19 mouse cellular contexts compared by ENCODE assay signal in the genomic region with DNA sequence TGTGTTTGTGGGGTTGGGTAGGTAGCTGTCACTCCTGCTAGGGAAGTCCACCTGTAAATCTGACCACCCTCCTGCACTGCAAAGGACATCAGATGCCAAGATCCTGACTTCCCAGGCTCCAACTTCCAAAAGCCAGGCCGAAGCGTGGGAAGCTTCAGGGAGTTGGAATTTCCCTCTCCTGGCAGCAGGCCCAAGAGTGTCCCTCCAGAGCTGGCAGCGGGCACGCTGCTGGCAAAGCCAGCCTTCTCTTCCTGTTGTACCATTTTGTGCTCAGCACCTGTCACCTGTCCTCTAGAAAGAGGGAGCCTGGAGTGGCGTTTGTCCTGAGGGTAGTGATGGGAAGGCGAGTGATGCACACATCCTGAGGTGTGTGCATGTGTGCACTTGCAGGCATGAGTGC. TPM values are rescaled to one million over a fixed set of nuclear protein-coding genes. Genes with fewer than 3 reads are reported as not detected.
DNase-seq lines count a peak whose midpoint lies in the region; ATAC-seq and TF ChIP-seq lines count a peak whose summit lies in the region.
"Had no signal": no experiment of that assay in that cellular context is flagged by ENCODE, and none has a peak within 500 bp of the region (broad histone marks: within the 10 kb centered on the region; RNA-seq: fewer than 3 reads in every experiment).

No protein-coding gene starts in this region.

- peaks cover 37% of the 10 kb centered on the region for H3K4me1 ChIP-seq in heart, embryonic 15.5 days (replicated peaks)
- H3K4me1 ChIP-seq in heart, embryonic 11.5 days (ENCODE audit: control insufficient read depth, insufficient read depth, low read length) = peaks cover 19% of the 10 kb centered on the region; the same call in 1 of the 2 replicates
- peaks cover 45% of the 10 kb centered on the region for H3K4me1 ChIP-seq in forebrain, embryonic 12.5 days

- peak; percentile 65 for DNase-seq in left cerebral cortex, postnatal 4 days
- no peak for DNase-seq in left cerebral cortex, adult 8-10 months (ENCODE audit: low spot score in 2 of 2)
- peak; percentile 18 for DNase-seq in brain, embryonic 14.5 days (ENCODE audit: low read depth)
- peak; percentile 93 for DNase-seq in cerebellum, adult 8-10 months
- no peak for DNase-seq in lung, postnatal 10 days
- DNase-seq: adrenal gland, postnatal 14 days; gastrocnemius, postnatal 36 days; kidney, adult 11 months; kidney, postnatal 36 days; thymus, postnatal 36 days had no signal

- H3K4me2 ChIP-seq in heart, embryonic 15.5 days = peak overlapping the region; percentile 85; the same call in 1 of the 2 replicates
- H3K4me2 ChIP-seq in heart, embryonic 11.5 days = no peak overlapping the region
- no peak overlapping the region for H3K4me2 ChIP-seq in forebrain, embryonic 12.5 days
- H3K4me2 ChIP-seq: liver, embryonic 12.5 days had no signal

- 53% methylated on average over 6 of the region's 6 CpGs for whole genome bisulfite sequencing in heart, embryonic 15.5 days
- 80% methylated on average over 6 of the region's 6 CpGs for WGBS in heart, embryonic 11.5 days (ENCODE audit: insufficient replicate concordance)
- WGBS in forebrain, embryonic 12.5 days = 83% methylated on average over 6 of the region's 6 CpGs

- no peak overlapping the region for H3K4me3 ChIP-seq in heart, embryonic 15.5 days
- H3K4me3 ChIP-seq in heart, embryonic 11.5 days (ENCODE audit: low read depth, low read length) = no peak overlapping the region
- H3K4me3 ChIP-seq in forebrain, embryonic 12.5 days (replicated peaks) = no peak overlapping the region
- H3K4me3 ChIP-seq: embryonic facial prominence, embryonic 12.5 days; liver, embryonic 12.5 days; lung, embryonic 15.5 days; neural tube, embryonic 12.5 days had no signal

- no peak overlapping the region for H3K9ac ChIP-seq in heart, embryonic 15.5 days
- no peak overlapping the region for H3K9ac ChIP-seq in heart, embryonic 11.5 days (ENCODE audit: low read depth, low read length)
- no peak overlapping the region for H3K9ac ChIP-seq in forebrain, embryonic 12.5 days
- H3K9ac ChIP-seq: embryonic facial prominence, embryonic 12.5 days; liver, embryonic 12.5 days; lung, embryonic 15.5 days; neural tube, embryonic 12.5 days had no signal

- peak overlapping the region; percentile 88 for H3K27ac ChIP-seq in heart, embryonic 15.5 days
- H3K27ac ChIP-seq in heart, embryonic 11.5 days (ENCODE audit: low read depth, low read length) = no peak overlapping the region
- H3K27ac ChIP-seq in forebrain, embryonic 12.5 days = no peak overlapping the region
- H3K27ac ChIP-seq: liver, embryonic 12.5 days; lung, embryonic 15.5 days; neural tube, embryonic 12.5 days had no signal

- ATAC-seq in heart, embryonic 15.5 days (replicated peaks; ENCODE audit: insufficient number of reproducible peaks, insufficient read depth, low FRiP score, low read depth) = no peak
- ATAC-seq in heart, embryonic 11.5 days (replicated peaks; ENCODE audit: insufficient number of reproducible peaks, low FRiP score, low TSS enrichment) = no peak
- no peak for ATAC-seq in forebrain, embryonic 12.5 days (ENCODE audit: low FRiP score)
- ATAC-seq: liver, embryonic 12.5 days had no signal

- peaks cover 11% of the 10 kb centered on the region for H3K36me3 ChIP-seq in heart, embryonic 15.5 days
- H3K36me3 ChIP-seq in heart, embryonic 11.5 days (ENCODE audit: control insufficient read depth, insufficient read depth, low read length) = 0 out of 2 replicates have a peak, but pooled peaks cover 7% of the 10 kb centered on the region
- H3K36me3 ChIP-seq in forebrain, embryonic 12.5 days (replicated peaks) = peaks cover 18% of the 10 kb centered on the region; the same call in 1 of the 2 replicates
- H3K36me3 ChIP-seq: lung, embryonic 15.5 days had no signal

- H3K27me3 ChIP-seq in heart, embryonic 15.5 days = no peaks in the 10 kb centered on the region
- peaks cover 8% of the 10 kb centered on the region for H3K27me3 ChIP-seq in heart, embryonic 11.5 days (ENCODE audit: control insufficient read depth, insufficient read depth, low read length)
- peaks cover 3% of the 10 kb centered on the region; the same call in 1 of the 2 replicates for H3K27me3 ChIP-seq in forebrain, embryonic 12.5 days
- H3K27me3 ChIP-seq: embryonic facial prominence, embryonic 12.5 days; neural tube, embryonic 12.5 days had no signal

- TF ChIP-seq CTCF in brain, embryonic 14.5 days (IDR thresholded peaks at IDR 0.05; ENCODE audit: borderline replicate concordance, extremely low read depth, insufficient read depth, insufficient read length) = no peak

- intact Hi-C loops in left cerebral cortex, postnatal 4 days (cut with DNase I) = no loop called here

- TF ChIP-seq POLR2A in brain, embryonic 14.5 days (IDR thresholded peaks at IDR 0.05; ENCODE audit: borderline replicate concordance, extremely low read depth, insufficient read depth, insufficient read length, poor library complexity, severe bottlenecking) = no peak

- H3K9me3 ChIP-seq in heart, embryonic 15.5 days (replicated peaks) = no peaks in the 10 kb centered on the region
- no peaks in the 10 kb centered on the region for H3K9me3 ChIP-seq in heart, embryonic 11.5 days (replicated peaks; ENCODE audit: control insufficient read depth, low read length)
- no peaks in the 10 kb centered on the region for H3K9me3 ChIP-seq in forebrain, embryonic 12.5 days
- H3K9me3 ChIP-seq: embryonic facial prominence, embryonic 12.5 days; liver, embryonic 12.5 days; lung, embryonic 15.5 days; neural tube, embryonic 12.5 days had no signal

RNA-seq across cellular contexts. Expression of gene Slc8a2, which starts 1.3 kb away (rescaled TPM):
- 0.13 TPM in 2 replicates for polyA plus RNA-seq in heart, embryonic 15.5 days (2015; fragmentation: Nextera tagmentation; extraction: Ambion mirVana)
- polyA plus RNA-seq in heart, embryonic 11.5 days (2014; fragmentation: Nextera tagmentation; extraction: Ambion mirVana) = 0.11 and 0.17 TPM in 2 replicates
- total RNA-seq in left cerebral cortex, postnatal 4 days (2021) = 100 to 1,000 TPM; 106 to 117 TPM
- 100 to 1,000 TPM; 210 to 222 (median 213) TPM for total RNA-seq in left cerebral cortex, adult 8-10 months (2022)
- polyA plus RNA-seq in brain, embryonic 14.5 days (2012; rRNA removed) = 25.7 and 34.0 TPM in 2 replicates
- 0.49 and 0.66 TPM in 2 replicates for polyA plus RNA-seq in forebrain, embryonic 12.5 days (2016; fragmentation: Nextera tagmentation; extraction: Ambion mirVana)
- total RNA-seq: megakaryocyte progenitor cell, adult 5-6 weeks had no signal
- polyA plus RNA-seq: liver, embryonic 12.5 days had no signal

RNA-seq across cellular contexts. Expression of gene Kptn, which starts 8.6 kb away (rescaled TPM):
- polyA plus RNA-seq in heart, embryonic 15.5 days (2015; fragmentation: Nextera tagmentation; extraction: Ambion mirVana) = 29.9 and 35.0 TPM in 2 replicates
- 26.4 and 29.5 TPM in 2 replicates for polyA plus RNA-seq in heart, embryonic 11.5 days (2014; fragmentation: Nextera tagmentation; extraction: Ambion mirVana)
- total RNA-seq in left cerebral cortex, postnatal 4 days (2021) = 10 to 100 TPM; 38.0 to 43.2 TPM
- total RNA-seq in left cerebral cortex, adult 8-10 months (2022) = 10 to 100 TPM; 41.8 to 46.6 (median 42.4) TPM
- polyA plus RNA-seq in brain, embryonic 14.5 days (2012; rRNA removed) = 46.0 and 47.2 TPM in 2 replicates
- 24.6 and 29.4 TPM in 2 replicates for polyA plus RNA-seq in forebrain, embryonic 12.5 days (2016; fragmentation: Nextera tagmentation; extraction: Ambion mirVana)

RNA-seq across cellular contexts. Expression of gene Napa, which starts 30.1 kb away (rescaled TPM):
- polyA plus RNA-seq in heart, embryonic 15.5 days (2015; fragmentation: Nextera tagmentation; extraction: Ambion mirVana) = 130 and 161 TPM in 2 replicates
- polyA plus RNA-seq in heart, embryonic 11.5 days (2014; fragmentation: Nextera tagmentation; extraction: Ambion mirVana) = 158 and 168 TPM in 2 replicates
- 100 to 1,000 TPM; 141 to 157 TPM for total RNA-seq in left cerebral cortex, postnatal 4 days (2021)
- 100 to 1,000 TPM; 256 to 282 (median 272) TPM for total RNA-seq in left cerebral cortex, adult 8-10 months (2022)
- 192 and 199 TPM in 2 replicates for polyA plus RNA-seq in brain, embryonic 14.5 days (2012; rRNA removed)
- polyA plus RNA-seq in forebrain, embryonic 12.5 days (2016; fragmentation: Nextera tagmentation; extraction: Ambion mirVana) = 150 and 156 TPM in 2 replicates

RNA-seq across cellular contexts. Expression of gene Meis3, which starts 46.5 kb away (rescaled TPM):
- 14.3 and 20.0 TPM in 2 replicates for polyA plus RNA-seq in heart, embryonic 15.5 days (2015; fragmentation: Nextera tagmentation; extraction: Ambion mirVana)
- polyA plus RNA-seq in heart, embryonic 11.5 days (2014; fragmentation: Nextera tagmentation; extraction: Ambion mirVana) = 19.7 and 22.8 TPM in 2 replicates
- 10 to 100 TPM; 70.6 to 74.8 TPM for total RNA-seq in left cerebral cortex, postnatal 4 days (2021)
- 10 to 100 TPM; 42.6 to 48.9 (median 46.4) TPM for total RNA-seq in left cerebral cortex, adult 8-10 months (2022)
- 188 and 256 TPM in 2 replicates for polyA plus RNA-seq in brain, embryonic 14.5 days (2012; rRNA removed)
- polyA plus RNA-seq in forebrain, embryonic 12.5 days (2016; fragmentation: Nextera tagmentation; extraction: Ambion mirVana) = 91.2 and 94.9 TPM in 2 replicates
- total RNA-seq: common myeloid progenitor, adult 5-6 weeks; megakaryocyte progenitor cell, adult 5-6 weeks had no signal

Comparison
In these comparisons a context has a peak if more than half of its experiments do, and no peak if none do; other contexts are left out.
1. DNase-seq: peak in left cerebral cortex, postnatal 4 days (single experiment), brain, embryonic 14.5 days (single experiment) and cerebellum, adult 8-10 months (single experiment); none in left cerebral cortex, adult 8-10 months (0 of 2) and lung, postnatal 10 days (single experiment).
2. RNA of gene Slc8a2, which starts 1.3 kb away (polyA plus RNA-seq): 25.7 to 34.0 TPM in brain, embryonic 14.5 days; 0.49 to 0.66 TPM in forebrain, embryonic 12.5 days, 0.11 to 0.17 TPM in heart, embryonic 11.5 days and 0.13 TPM in heart, embryonic 15.5 days; every median in the first group is over 10 times any median in the second.